Mouse (Mus musculus) CH12.LX (cell line): ENCODE results near the gene Elovl6. TPM values are rescaled to one million over a fixed set of nuclear protein-coding genes. Genes with fewer than 3 reads are reported as not detected.
A peak's percentile ranks its signal among the peaks of the same experiment; 100 is the strongest.

Source experiments
- DNase-seq: peaks from one replicate; pipeline ENCODE4 v3.0.0-alpha.2; 2013; ENCODE audit errors: extremely low read depth
- H3K27ac ChIP-seq: 2 replicates; pipeline ENCODE4 v1.5.1; 2012; ENCODE audit warnings: low read depth, mild to moderate bottlenecking, control low read depth, moderate library complexity; ENCODE audit not compliant: insufficient read depth
- H3K27me3 ChIP-seq: replicated peaks from 2 replicates; pipeline ENCODE3; 2012; ENCODE audit warnings: inconsistent platforms
- H3K36me3 ChIP-seq, 2 experiments: replicated peaks in 1 of 2; 2 replicates each; pipeline versions ENCODE3 to v1.6.1; 2012; ENCODE audit warnings: inconsistent platforms in 1 of 2, low read length in 1 of 2, mild to moderate bottlenecking in 1 of 2, mixed read lengths in 1 of 2, moderate library complexity in 1 of 2; ENCODE audit not compliant: control insufficient read depth in 1 of 2, insufficient read depth in 1 of 2
- H3K4me1 ChIP-seq, 2 experiments: 2 replicates each; pipeline ENCODE4 v1.6.1; 2012; ENCODE audit warnings: inconsistent platforms in 1 of 2, moderate library complexity in 1 of 2; ENCODE audit not compliant: insufficient read depth in 2 of 2, control insufficient read depth in 1 of 2
- H3K4me2 ChIP-seq: 2 replicates; pipeline ENCODE4 v1.6.1; 2012; ENCODE audit warnings: low read depth, mild to moderate bottlenecking, control low read depth; ENCODE audit not compliant: poor library complexity, insufficient read depth, severe bottlenecking
- H3K4me3 ChIP-seq, 3 experiments: fragments of 150-350 bp in 1 of 3; sonication (generic) in 1 of 3; replicated peaks in 1 of 3; 2 replicates each; pipeline versions ENCODE3 to v1.5.1; 2011 to 2012; ENCODE audit warnings: low read depth in 2 of 3, low read length in 2 of 3, mild to moderate bottlenecking in 2 of 3, moderate library complexity in 2 of 3, control low read depth in 1 of 3, improper control_type of control experiment in 1 of 3, inconsistent platforms in 1 of 3, mixed read lengths in 1 of 3; ENCODE audit not compliant: poor library complexity in 1 of 3
- H3K79me2 ChIP-seq: replicated peaks from 2 replicates; pipeline ENCODE4 v1.6.1; 2012; ENCODE audit warnings: mild to moderate bottlenecking, moderate library complexity; ENCODE audit not compliant: control insufficient read depth, poor library complexity, insufficient read depth, severe bottlenecking; ENCODE audit errors: extremely low read depth
- H3K9ac ChIP-seq: 2 replicates; pipeline ENCODE4 v1.6.1; 2012; ENCODE audit warnings: low read depth, mild to moderate bottlenecking, control low read depth, moderate library complexity; ENCODE audit not compliant: insufficient read depth
- H3K9me3 ChIP-seq: replicated peaks from 2 replicates; pipeline ENCODE3; 2012; ENCODE audit warnings: low read length, inconsistent platforms, mixed read lengths
- CHD1 ChIP-seq: IDR thresholded peaks from 2 replicates; pipeline ENCODE4 v1.6.1; 2012; ENCODE audit warnings: low read depth, low read length, improper control_type of control experiment, inconsistent platforms
- CHD2 ChIP-seq: IDR thresholded peaks from 2 replicates; pipeline ENCODE4 v1.6.1; 2011; ENCODE audit warnings: low read length, improper control_type of control experiment
- CTCF ChIP-seq, 2 experiments: IDR thresholded peaks in 1 of 2; conservative IDR thresholded peaks in 1 of 2; 2 replicates each; pipeline ENCODE4 v1.5.1; 2011 to 2012; ENCODE audit warnings: low read depth in 2 of 2, low read length in 2 of 2, improper control_type of control experiment in 1 of 2, inconsistent platforms in 1 of 2, mild to moderate bottlenecking in 1 of 2, moderate library complexity in 1 of 2
- ELF1 ChIP-seq: IDR thresholded peaks from 2 replicates; pipeline ENCODE4 v1.6.1; 2014; ENCODE audit warnings: low read depth, mild to moderate bottlenecking, inconsistent platforms, low read length, improper control_type of control experiment
- EP300 ChIP-seq: IDR thresholded peaks from 2 replicates; pipeline ENCODE4 v1.6.1; 2011; ENCODE audit warnings: low read length, improper control_type of control experiment
- ETS1 ChIP-seq: conservative IDR thresholded peaks from 2 replicates; pipeline ENCODE4 v1.6.1; 2012; ENCODE audit warnings: low read depth, mild to moderate bottlenecking, inconsistent platforms, low read length, improper control_type of control experiment, moderate library complexity
- GABPA ChIP-seq: IDR thresholded peaks from 2 replicates; pipeline ENCODE4 v1.6.1; 2012; ENCODE audit warnings: low read depth, low read length, improper control_type of control experiment, inconsistent platforms; ENCODE audit not compliant: insufficient replicate concordance
- HCFC1 ChIP-seq: IDR thresholded peaks from 2 replicates; pipeline ENCODE4 v1.6.1; 2012; ENCODE audit warnings: low read depth, mild to moderate bottlenecking, inconsistent platforms, low read length, improper control_type of control experiment
- JUN ChIP-seq: IDR thresholded peaks from 2 replicates; pipeline ENCODE4 v1.6.1; 2011; ENCODE audit warnings: low read depth, mild to moderate bottlenecking, low read length, improper control_type of control experiment, moderate library complexity; ENCODE audit not compliant: insufficient read depth
- JUND ChIP-seq: conservative IDR thresholded peaks from 2 replicates; pipeline ENCODE4 v1.6.1; 2011; ENCODE audit warnings: low read depth, low read length, improper control_type of control experiment
- KAT2A ChIP-seq: IDR thresholded peaks from 2 replicates; pipeline ENCODE4 v1.6.1; 2012; ENCODE audit warnings: low read length, improper control_type of control experiment, inconsistent platforms; ENCODE audit not compliant: insufficient replicate concordance
- MEF2A ChIP-seq: IDR thresholded peaks from 2 replicates; pipeline ENCODE4 v1.6.1; 2014; ENCODE audit warnings: low read depth, mild to moderate bottlenecking, inconsistent platforms, low read length, improper control_type of control experiment, borderline replicate concordance
- MYC ChIP-seq: IDR thresholded peaks from 2 replicates; pipeline ENCODE4 v1.6.1; 2011; ENCODE audit warnings: low read depth, mild to moderate bottlenecking, improper control_type of control experiment, low read length
- NELFE ChIP-seq: IDR thresholded peaks from 2 replicates; pipeline ENCODE4 v1.6.1; 2011; ENCODE audit warnings: low read depth, low read length, improper control_type of control experiment
- PAX5 ChIP-seq: IDR thresholded peaks from 2 replicates; pipeline ENCODE4 v1.6.1; 2012; ENCODE audit warnings: low read length, inconsistent platforms, mixed read lengths
- POLR2A ChIP-seq: IDR thresholded peaks from 2 replicates; pipeline ENCODE4 v1.6.1; 2011; ENCODE audit warnings: low read depth, mild to moderate bottlenecking, improper control_type of control experiment, low read length
- POLR2AphosphoS2 ChIP-seq: IDR thresholded peaks from 2 replicates; pipeline ENCODE4 v1.6.1; 2011; ENCODE audit warnings: low read depth, low read length, improper control_type of control experiment
- RAD21 ChIP-seq: IDR thresholded peaks from 2 replicates; pipeline ENCODE4 v1.6.1; 2011; ENCODE audit warnings: low read depth, mild to moderate bottlenecking, low read length, improper control_type of control experiment, moderate library complexity
- RCOR1 ChIP-seq: conservative IDR thresholded peaks from 2 replicates; pipeline ENCODE4 v1.6.1; 2012; ENCODE audit warnings: low read depth, mild to moderate bottlenecking, inconsistent platforms, low read length, improper control_type of control experiment
- TBP ChIP-seq: conservative IDR thresholded peaks from 2 replicates; pipeline ENCODE4 v1.6.1; 2011; ENCODE audit warnings: low read depth, low read length, improper control_type of control experiment
- TCF12 ChIP-seq: IDR thresholded peaks from 2 replicates; pipeline ENCODE4 v1.6.1; 2014; ENCODE audit warnings: low read depth, mild to moderate bottlenecking, inconsistent platforms, low read length, improper control_type of control experiment
- USF1 ChIP-seq: IDR thresholded peaks from 2 replicates; pipeline ENCODE4 v1.6.1; 2014; ENCODE audit warnings: low read depth, mild to moderate bottlenecking, inconsistent platforms, low read length, improper control_type of control experiment
- ZC3H11A ChIP-seq: IDR thresholded peaks from 2 replicates; pipeline ENCODE4 v1.6.1; 2012; ENCODE audit warnings: low read depth, mild to moderate bottlenecking, inconsistent platforms, low read length, improper control_type of control experiment
- ZKSCAN1 ChIP-seq: IDR thresholded peaks from 2 replicates; pipeline ENCODE4 v1.6.1; 2012; ENCODE audit warnings: low read depth, inconsistent platforms, low read length, improper control_type of control experiment, borderline replicate concordance
- ZMIZ1 ChIP-seq: IDR thresholded peaks from 2 replicates; pipeline ENCODE4 v1.6.1; 2012; ENCODE audit warnings: low read depth, mild to moderate bottlenecking, inconsistent platforms, low read length, improper control_type of control experiment
- dilution Hi-C: fragments of 300-500 bp; cut with MboI; formaldehyde crosslinking; loops from 2 replicates; pipeline ENCODE4 v1.14.3; 2020; ENCODE audit warnings: low sequenced_read_pairs; ENCODE audit not compliant: extremely low pct_unique_long_range_greater_than_20kb, extremely low pct_ligation_motif_present
- in situ Hi-C: fragments of 300-500 bp; cut with MboI; formaldehyde crosslinking; loops from 3 replicates; pipeline ENCODE4 v1.14.3; 2019; ENCODE audit warnings: low sequenced_read_pairs, low pct_ligation_motif_present, low pct_unique_long_range_greater_than_20kb, mixed read lengths
- polyA plus RNA-seq: library from polyadenylated mRNA; unstranded; fragments of >175 nt; gene quantifications from 2 replicates; pipeline ENCODE4 v1.2.1, GENCODE M21; 2012; ENCODE audit warnings: low read depth; ENCODE audit not compliant: insufficient read length
- total RNA-seq, 2 experiments: library from RNA; depleted of rRNA; stranded (reverse); fragments of 300-350 nt in 1 of 2; fragments of >200 nt in 1 of 2; gene quantifications; 2 replicates each; pipeline ENCODE4 v1.2.3; 2012 to 2014

Elovl6 gene
- total and polyA plus RNA-seq, 3 experiments, result 1.7 to 6.8 (median 6.0) TPM

DNA sequence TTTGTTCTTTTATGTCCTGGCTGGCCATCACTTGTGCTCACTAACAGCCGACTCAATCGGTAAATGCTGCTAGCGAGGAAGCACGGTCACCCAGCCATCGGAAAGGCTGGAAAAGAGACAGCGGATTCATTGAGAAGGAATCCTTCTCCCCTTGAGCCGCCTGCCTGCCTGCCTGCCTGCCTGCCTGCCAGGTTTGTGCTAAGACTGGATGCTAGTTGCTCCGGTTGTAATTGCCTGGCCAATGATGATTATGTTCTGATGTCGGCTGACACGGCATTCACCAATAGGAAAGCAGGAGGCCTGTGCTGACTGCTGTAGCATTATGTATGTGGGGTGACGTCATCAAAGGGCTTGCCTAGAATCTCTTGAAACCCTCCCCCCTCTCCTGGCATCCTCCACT, 4.0 kb downstream of the Elovl6 start:
- dilution Hi-C loops, result no loop called here
- in situ Hi-C loops, result no loop called here
- H3K36me3 ChIP-seq, result peaks cover 0 to 6% of the 10 kb centered on the region in 2 experiments
- no peak overlapping the region for H3K27ac ChIP-seq
- H3K4me3 ChIP-seq, result peak overlapping the region in 1 of 3 experiments; percentile 11
- H3K27me3 ChIP-seq, result no peaks in the 10 kb centered on the region
- peak; percentile 14; the same call in 1 of the 2 replicates for TF ChIP-seq HCFC1
- TF ChIP-seq ETS1, result no peak
- TF ChIP-seq TBP, result peak; percentile 69; the same call in 1 of the 2 replicates
- TF ChIP-seq JUND, result peak; percentile 71
- peak; percentile 68 for TF ChIP-seq POLR2A
- peak; percentile 35 for TF ChIP-seq USF1
- peak; percentile 62; the same call in 1 of the 2 replicates for TF ChIP-seq TCF12
- no peak for TF ChIP-seq CTCF (conservative IDR thresholded peaks at IDR 0.05 in 1 of 2, IDR thresholded peaks at IDR 0.05 in 1 of 2; ENCODE audit: low read depth in 2 of 2, low read length in 2 of 2)
- TF ChIP-seq JUN, result peak; percentile 76
- 0 out of 2 replicates have a peak, but pooled peaks have one; percentile 42 for TF ChIP-seq POLR2AphosphoS2
- TF ChIP-seq CHD2, result peak; percentile 56; the same call in 1 of the 2 replicates
- no peak for TF ChIP-seq PAX5
- TF ChIP-seq NELFE, result peak; percentile 59
- no peak for TF ChIP-seq ZC3H11A
- peaks cover 2 to 26% of the 10 kb centered on the region in 2 experiments; a peak in 2 of 4 replicates for H3K4me1 ChIP-seq
- peak overlapping the region; percentile 56 for H3K4me2 ChIP-seq
- no peaks in the 10 kb centered on the region for H3K79me2 ChIP-seq
- no peaks in the 10 kb centered on the region for H3K9me3 ChIP-seq
- DNase-seq, result peak; percentile 81
- H3K9ac ChIP-seq, result peak overlapping the region; percentile 45; the same call in 1 of the 2 replicates

DNA sequence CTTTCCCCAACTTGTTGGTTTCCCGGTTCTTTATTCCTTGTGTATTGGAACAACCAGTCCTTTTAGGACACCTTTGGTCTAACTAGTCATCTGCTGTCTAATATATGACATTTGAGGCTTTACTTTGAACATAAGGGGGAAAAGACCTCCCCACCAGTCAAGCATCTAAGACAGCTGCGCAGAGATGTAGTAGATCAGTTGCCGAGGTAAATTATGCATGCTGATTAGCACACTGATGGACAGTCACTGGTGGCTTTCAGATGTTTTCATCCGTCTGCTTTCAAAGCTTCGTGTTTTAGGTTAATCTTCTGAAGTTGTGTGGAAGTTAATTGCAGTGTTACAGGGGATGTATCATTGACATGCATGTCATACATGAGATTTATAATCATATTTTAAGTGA, 5.8 kb downstream of the Elovl6 start:
- Histone ChIP-seq H3K79me2 (no peaks in the 10 kb centered on the region), H3K4me2 (no peak overlapping the region), H3K4me1 (peaks cover 2 to 20% of the 10 kb centered on the region in 2 experiments; a peak in 2 of 4 replicates), H3K27ac (no peak overlapping the region), H3K36me3 (peaks cover 0 to 16% of the 10 kb centered on the region in 2 experiments), H3K9ac (no peak overlapping the region), H3K27me3 (no peaks in the 10 kb centered on the region), H3K4me3 (no peak overlapping the region), H3K9me3 (no peaks in the 10 kb centered on the region)
- in situ Hi-C loops (no loop called here), dilution Hi-C loops (no loop called here)
- no peak for DNase-seq
- TF ChIP-seq NELFE (no peak), POLR2A (no peak), ELF1 (no peak), GABPA (no peak), ZKSCAN1 (no peak), CHD1 (no peak), JUND (no peak), MEF2A (no peak), JUN (no peak), ZMIZ1 (no peak), RAD21 (no peak), ETS1 (no peak), MYC (no peak), RCOR1 (no peak), USF1 (no peak), KAT2A (no peak), EP300 (no peak)
